Mouse (Mus musculus) gastrocnemius, adult 2 months (tissue): ENCODE results near the gene Corin. TPM values are rescaled to one million over a fixed set of nuclear protein-coding genes. Genes with fewer than 3 reads are reported as not detected.

Experiments used
- DNase-seq: peaks from one replicate; pipeline ENCODE4 v3.0.0; 2022
- H3K27ac ChIP-seq: fragments of 200-600 bp; 2 replicates; pipeline ENCODE4 v1.8.1; 2022; ENCODE audit warnings: mild to moderate bottlenecking
- H3K4me3 ChIP-seq: fragments of 200-600 bp; 2 replicates; pipeline ENCODE4 v1.8.1; 2022; ENCODE audit warnings: mild to moderate bottlenecking, moderate library complexity
- CTCF ChIP-seq: fragments of 200-600 bp; IDR thresholded peaks from 2 replicates; pipeline ENCODE4 v1.8.1; 2022; ENCODE audit warnings: antibody characterized with exemption, mild to moderate bottlenecking, moderate library complexity
- intact Hi-C: fragments of 180-260 bp; cut with DNase I; formaldehyde crosslinking; loops from one replicate; pipeline ENCODE4 v1.15.1; 2025
- total RNA-seq, 2 experiments: library from RNA; stranded (reverse); gene quantifications; 2 replicates each; pipeline ENCODE4 v1.2.3; 2021

Gene Corin
- total RNA-seq, 2 experiments from 2014 or later = 0.08 to 0.10 TPM

GRCm38 (mm10) chr5:72261802-72262324 is 242.4 kb downstream of the Corin start:
- no peak for TF ChIP-seq CTCF
- intact Hi-C loops = no loop called here
- DNase-seq = no peak

DNA sequence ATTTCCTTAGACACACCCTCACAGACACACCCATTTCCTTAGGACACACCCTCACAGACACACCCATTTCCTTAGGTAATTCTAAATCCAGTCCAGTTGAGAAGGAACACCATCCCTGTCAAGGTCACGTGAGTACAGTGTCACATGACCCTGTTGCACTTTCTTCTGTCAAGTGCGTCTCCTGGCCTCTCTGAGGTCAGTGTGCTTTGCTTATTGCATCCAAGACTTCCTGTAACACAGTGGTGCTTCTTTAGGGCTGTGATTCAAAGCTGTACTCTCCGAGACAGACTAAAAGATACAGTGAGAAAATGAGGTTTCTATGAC is 245.0 kb downstream of the Corin start:
- DNase-seq = no peak
- Histone ChIP-seq H3K27ac (peak overlapping the region; percentile 28), H3K4me3 (no peak overlapping the region)
- intact Hi-C loops = no loop called here
- TF ChIP-seq CTCF = no peak

More at GRCm38 (mm10) chr5:72261802-72262324, 242.4 kb downstream of the Corin start:
- Histone ChIP-seq H3K4me3 (no peak overlapping the region), H3K27ac (no peak overlapping the region)

- no peak for TF ChIP-seq CTCF
- no peak overlapping the region for H3K27ac ChIP-seq
- intact Hi-C loops = no loop called here
- DNase-seq = no peak
- no peak overlapping the region for H3K4me3 ChIP-seq
Measured at GRCm38 (mm10) chr5:72258409-72259297, 245.6 kb downstream of the Corin start.

DNA sequence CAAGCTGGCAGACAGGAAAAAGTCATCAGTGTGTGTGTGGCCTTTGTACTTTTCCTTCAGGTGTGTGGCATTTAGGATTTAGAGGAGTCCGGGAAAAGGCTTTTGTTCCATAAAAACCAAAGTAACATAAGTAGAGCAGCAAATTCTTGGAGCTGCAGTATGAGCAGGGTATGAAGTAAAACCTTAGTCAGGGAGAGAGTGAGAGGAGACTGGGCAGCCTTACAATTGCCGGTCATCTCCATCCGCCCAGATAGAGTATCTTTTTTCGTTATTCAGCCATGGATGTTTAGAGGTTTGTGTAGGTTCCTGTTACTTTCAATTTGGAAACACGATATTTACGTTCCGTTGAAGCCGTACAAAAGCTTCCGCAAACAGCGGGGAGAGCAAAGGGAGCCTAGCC is 247.2 kb downstream of the Corin start:
- Histone ChIP-seq H3K4me3 (peak overlapping the region; percentile 55), H3K27ac (no peak overlapping the region)
- no peak for TF ChIP-seq CTCF
- intact Hi-C loops = no loop called here
- DNase-seq = no peak

DNA sequence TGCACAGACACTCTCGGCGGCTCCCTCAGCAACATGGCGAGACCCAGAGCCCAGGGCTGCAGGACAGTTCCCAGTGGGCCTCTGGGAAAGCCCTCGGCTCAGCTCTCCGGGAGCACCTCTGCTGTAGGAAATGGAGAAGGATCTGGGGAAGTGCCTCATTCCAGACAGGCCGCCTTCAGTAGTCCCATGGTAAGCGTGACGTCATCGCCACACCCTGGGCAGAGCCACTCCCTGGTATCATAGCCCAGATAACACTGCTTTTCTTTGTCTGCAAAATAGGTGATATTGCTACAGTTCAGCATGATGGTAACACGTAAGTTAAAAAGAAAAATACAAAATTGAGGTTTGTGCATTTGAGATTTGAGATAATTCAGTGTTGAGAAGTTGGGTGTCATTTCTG is 249.3 kb downstream of the Corin start:
- H3K27ac ChIP-seq = no peak overlapping the region
- TF ChIP-seq CTCF = no peak
- intact Hi-C loops = no loop called here

GRCm38 (mm10) chr5:72250180-72250579 is 254.1 kb downstream of the Corin start:
- DNase-seq = no peak
- Histone ChIP-seq H3K27ac (no peak overlapping the region), H3K4me3 (no peak overlapping the region)
- intact Hi-C loops = no loop called here
- TF ChIP-seq CTCF = no peak

More for the DNA sequence above, 249.3 kb downstream of the Corin start:
- DNase-seq = no peak
- no peak overlapping the region for H3K4me3 ChIP-seq

Other genes starting within 250 kb of the Corin start
- gene Nfxl1, start 55.2 kb upstream of the Corin start, total RNA-seq = 1 to 10 TPM; 4.7 to 5.2 TPM
- gene Zar1, start 76.8 kb upstream of the Corin start, total RNA-seq = not detected
- gene Gm5868, start 83.1 kb upstream of the Corin start, total RNA-seq = not detected
- not detected for gene Cnga1, start 139.8 kb upstream of the Corin start, total RNA-seq
- gene Nipal1, start 143.3 kb upstream of the Corin start, total RNA-seq = not detected
- under 1 TPM in 1 of 2 experiments, not detected in 1; 0.06 TPM for gene Txk, start 248.3 kb upstream of the Corin start, total RNA-seq